Mouse (Mus musculus) C2C12 (cell line): ENCODE results near the gene C87436.

Experiments used
- CEBPB ChIP-seq: IDR thresholded peaks from one replicate; pipeline ENCODE4 v1.6.1; 2011; ENCODE audit warnings: low read depth, mild to moderate bottlenecking, control low read depth, moderate library complexity
- CTCF ChIP-seq: IDR thresholded peaks from one replicate; pipeline ENCODE4 v1.5.1; 2011; ENCODE audit not compliant: control insufficient read depth, insufficient read depth, insufficient read length
- MAX ChIP-seq: IDR thresholded peaks from one replicate; pipeline ENCODE4 v1.6.1; 2011; ENCODE audit warnings: mild to moderate bottlenecking, control low read depth
- MYOG ChIP-seq: IDR thresholded peaks from one replicate; pipeline ENCODE4 v1.6.1; 2011; ENCODE audit not compliant: control insufficient read depth, insufficient read length; ENCODE audit errors: extremely low read depth
- USF1 ChIP-seq: IDR thresholded peaks from one replicate; pipeline ENCODE4 v1.6.1; 2011; ENCODE audit warnings: low read depth, mild to moderate bottlenecking, control low read depth, moderate library complexity

- no peak for TF ChIP-seq USF1
- no peak for TF ChIP-seq CTCF
- no peak for TF ChIP-seq MAX
- no peak for TF ChIP-seq MYOG
- no peak for TF ChIP-seq CEBPB
Observed at GRCm38 (mm10) chr6:86431531-86431930, 6.6 kb upstream of the C87436 start.
